Mouse (Mus musculus): ENCODE measurements around the gene Lbx1. TPM values are rescaled to one million over a fixed set of nuclear protein-coding genes. Genes with fewer than 3 reads are reported as not detected.

The Lbx1 gene
- polyA plus RNA-seq, 1 experiment from 2014 or later = not detected

DNA sequence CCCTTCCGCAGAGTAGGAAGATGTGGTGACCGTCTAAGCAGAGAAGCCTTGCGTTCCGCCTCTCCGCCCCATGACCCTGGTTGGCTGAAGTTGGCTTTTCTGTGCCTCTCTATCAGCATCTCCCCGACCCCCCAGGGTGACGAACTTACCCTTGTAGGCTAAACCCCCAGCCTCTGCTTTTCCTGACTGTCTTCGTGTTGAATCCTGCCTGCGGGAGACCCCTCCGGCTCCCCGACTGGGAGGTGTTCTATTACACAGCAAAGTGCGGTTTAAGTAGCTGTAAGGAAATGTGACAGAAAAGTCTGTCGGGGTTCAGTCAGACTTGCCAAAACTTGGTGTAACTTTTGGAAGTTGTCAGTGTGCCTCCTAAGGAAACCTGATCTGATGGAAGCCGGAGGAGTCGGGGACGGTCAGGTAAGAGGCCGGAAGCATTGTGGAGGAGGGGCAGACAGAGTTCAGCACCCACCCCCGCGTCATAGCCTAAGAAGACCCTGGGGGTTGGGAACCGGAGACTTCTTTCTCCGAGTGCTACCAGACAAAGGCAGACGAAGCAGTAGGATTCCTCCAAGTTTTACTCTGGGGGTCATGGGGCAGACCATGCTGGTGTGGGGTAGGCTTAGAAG lies 27.1 kb downstream of the Lbx1 start:
- Histone ChIP-seq H3K27me3 (replicated peaks; ENCODE audit: control insufficient read depth, insufficient read depth, low read length) (peaks cover 6% of the 10 kb centered on the region), H3K4me2 (ENCODE audit: low read depth, low read length) (peak overlapping the region; percentile 50), H3K4me3 (ENCODE audit: low read length) (peak overlapping the region; percentile 34), H3K36me3 (ENCODE audit: control insufficient read depth, insufficient read depth, low read length) (no peaks in the 10 kb centered on the region), H3K9ac (ENCODE audit: low read depth, low read length) (0 out of 2 replicates have a peak overlapping the region, but pooled peaks have one; percentile 37), H3K4me1 (ENCODE audit: control insufficient read depth, insufficient read depth, low read length) (peaks cover 8% of the 10 kb centered on the region; the same call in 1 of the 2 replicates), H3K27ac (ENCODE audit: low read length) (no peak overlapping the region), H3K9me3 (ENCODE audit: control insufficient read depth, low read length) (no peaks in the 10 kb centered on the region)
- no peak for ATAC-seq
- WGBS = 21% methylated on average over 22 of the region's 22 CpGs

- Histone ChIP-seq H3K4me1 (ENCODE audit: control insufficient read depth, insufficient read depth, low read length) (peaks cover 8% of the 10 kb centered on the region; the same call in 1 of the 2 replicates), H3K9me3 (ENCODE audit: control insufficient read depth, low read length) (no peaks in the 10 kb centered on the region), H3K4me3 (ENCODE audit: low read length) (peak overlapping the region; percentile 34), H3K27me3 (replicated peaks; ENCODE audit: control insufficient read depth, insufficient read depth, low read length) (peaks cover 6% of the 10 kb centered on the region), H3K36me3 (ENCODE audit: control insufficient read depth, insufficient read depth, low read length) (no peaks in the 10 kb centered on the region), H3K27ac (ENCODE audit: low read length) (no peak overlapping the region), H3K9ac (ENCODE audit: low read depth, low read length) (peak overlapping the region; percentile 37; the same call in 1 of the 2 replicates), H3K4me2 (ENCODE audit: low read depth, low read length) (peak overlapping the region; percentile 50)
- WGBS = 28% methylated on average over 19 of the region's 19 CpGs
- peak; percentile 68 for ATAC-seq
These were observed 27.8 kb downstream of the Lbx1 start for GRCm38 (mm10) chr19:45207662-45208437.

DNA sequence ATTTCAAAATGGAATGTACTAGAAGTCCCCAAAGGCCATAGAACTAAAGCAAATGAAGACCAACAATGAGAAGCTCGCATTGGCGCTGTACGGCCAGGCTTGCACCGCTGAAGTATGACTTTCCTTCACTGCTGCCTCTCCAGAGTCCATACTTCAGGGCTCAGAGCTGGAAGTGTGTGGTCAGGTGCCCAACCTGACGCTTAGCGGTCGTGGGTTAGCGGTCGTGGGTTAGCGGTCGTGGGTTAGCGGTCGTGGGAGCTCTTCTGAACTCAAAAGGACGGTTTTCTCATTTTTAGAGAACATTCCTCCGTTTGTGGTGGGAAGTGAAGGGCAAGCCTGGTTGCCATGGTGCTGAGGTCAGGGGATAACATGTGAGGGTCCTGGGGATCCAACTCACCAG lies 28.5 kb downstream of the Lbx1 start:
- ATAC-seq = no peak
- Histone ChIP-seq H3K9ac (ENCODE audit: low read depth, low read length) (no peak overlapping the region), H3K27ac (ENCODE audit: low read length) (no peak overlapping the region; the same call in 1 of the 2 replicates), H3K27me3 (replicated peaks; ENCODE audit: control insufficient read depth, insufficient read depth, low read length) (peaks cover 6% of the 10 kb centered on the region), H3K4me1 (ENCODE audit: control insufficient read depth, insufficient read depth, low read length) (peaks cover 8% of the 10 kb centered on the region; the same call in 1 of the 2 replicates), H3K36me3 (ENCODE audit: control insufficient read depth, insufficient read depth, low read length) (no peaks in the 10 kb centered on the region), H3K4me3 (ENCODE audit: low read length) (no peak overlapping the region), H3K4me2 (ENCODE audit: low read depth, low read length) (no peak overlapping the region), H3K9me3 (ENCODE audit: control insufficient read depth, low read length) (no peaks in the 10 kb centered on the region)
- WGBS = 93% methylated on average over 15 of the region's 15 CpGs

- peaks cover 6% of the 10 kb centered on the region for H3K27me3 ChIP-seq (replicated peaks; ENCODE audit: control insufficient read depth, insufficient read depth, low read length)
- H3K4me2 ChIP-seq (ENCODE audit: low read depth, low read length) = no peak overlapping the region
- H3K36me3 ChIP-seq (ENCODE audit: control insufficient read depth, insufficient read depth, low read length) = no peaks in the 10 kb centered on the region
- H3K4me3 ChIP-seq (ENCODE audit: low read length) = no peak overlapping the region
- ATAC-seq = no peak
- no peak overlapping the region for H3K27ac ChIP-seq (ENCODE audit: low read length)
- 72% methylated on average over 3 of the region's 3 CpGs for WGBS
- H3K9ac ChIP-seq (ENCODE audit: low read depth, low read length) = no peak overlapping the region
- H3K4me1 ChIP-seq (ENCODE audit: control insufficient read depth, insufficient read depth, low read length) = peaks cover 8% of the 10 kb centered on the region; the same call in 1 of the 2 replicates
- no peaks in the 10 kb centered on the region for H3K9me3 ChIP-seq (ENCODE audit: control insufficient read depth, low read length)
These were observed 30.1 kb downstream of the Lbx1 start for GRCm38 (mm10) chr19:45205311-45206105.

GRCm38 (mm10) chr19:45196967-45197366 lies 38.6 kb downstream of the Lbx1 start:
- no peak overlapping the region for H3K4me3 ChIP-seq (ENCODE audit: low read length)
- ATAC-seq = no peak
- no peaks in the 10 kb centered on the region for H3K27me3 ChIP-seq (replicated peaks; ENCODE audit: control insufficient read depth, insufficient read depth, low read length)
- 0 out of 2 replicates have a peak, but pooled peaks cover 7% of the 10 kb centered on the region for H3K9me3 ChIP-seq (ENCODE audit: control insufficient read depth, low read length)
- H3K9ac ChIP-seq (ENCODE audit: low read depth, low read length) = no peak overlapping the region
- no peak overlapping the region for H3K4me2 ChIP-seq (ENCODE audit: low read depth, low read length)
- 90% methylated on average over 8 of the region's 8 CpGs for WGBS
- H3K36me3 ChIP-seq (ENCODE audit: control insufficient read depth, insufficient read depth, low read length) = no peaks in the 10 kb centered on the region
- no peaks in the 10 kb centered on the region for H3K4me1 ChIP-seq (ENCODE audit: control insufficient read depth, insufficient read depth, low read length)
- no peak overlapping the region for H3K27ac ChIP-seq (ENCODE audit: low read length)

- H3K27ac ChIP-seq (ENCODE audit: low read length) = no peak overlapping the region
- no peak overlapping the region for H3K9ac ChIP-seq (ENCODE audit: low read depth, low read length)
- H3K36me3 ChIP-seq (ENCODE audit: control insufficient read depth, insufficient read depth, low read length) = no peaks in the 10 kb centered on the region
- H3K4me2 ChIP-seq (ENCODE audit: low read depth, low read length) = no peak overlapping the region
- H3K4me1 ChIP-seq (ENCODE audit: control insufficient read depth, insufficient read depth, low read length) = no peaks in the 10 kb centered on the region
- 0 out of 2 replicates have a peak, but pooled peaks cover 7% of the 10 kb centered on the region for H3K9me3 ChIP-seq (ENCODE audit: control insufficient read depth, low read length)
- ATAC-seq = no peak
- WGBS = 38% methylated on average over 4 of the region's 4 CpGs
- no peaks in the 10 kb centered on the region for H3K27me3 ChIP-seq (replicated peaks; ENCODE audit: control insufficient read depth, insufficient read depth, low read length)
- H3K4me3 ChIP-seq (ENCODE audit: low read length) = no peak overlapping the region
These were observed 41.0 kb downstream of the Lbx1 start for GRCm38 (mm10) chr19:45194651-45195050.

Other genes starting within 250 kb of the Lbx1 start
- gene Sema4g, start 246.7 kb downstream of the Lbx1 start, polyA plus RNA-seq (2015; fragmentation: Nextera tagmentation; extraction: Ambion mirVana) = 19.0 and 21.1 TPM in 2 replicates
- gene Twnk, start 230.1 kb downstream of the Lbx1 start, polyA plus RNA-seq (2015; fragmentation: Nextera tagmentation; extraction: Ambion mirVana) = 19.8 and 21.0 TPM in 2 replicates
- 74.7 and 76.4 TPM in 2 replicates for gene Mrpl43, start 229.4 kb downstream of the Lbx1 start, polyA plus RNA-seq (2015; fragmentation: Nextera tagmentation; extraction: Ambion mirVana)
- 33.6 and 34.7 TPM in 2 replicates for gene Lzts2, start 221.4 kb downstream of the Lbx1 start, polyA plus RNA-seq (2015; fragmentation: Nextera tagmentation; extraction: Ambion mirVana)
- 0.43 and 0.49 TPM in 2 replicates for gene Pdzd7, start 190.1 kb downstream of the Lbx1 start, polyA plus RNA-seq (2015; fragmentation: Nextera tagmentation; extraction: Ambion mirVana)
- 16.5 and 18.2 TPM in 2 replicates for gene Sfxn3, start 188.3 kb downstream of the Lbx1 start, polyA plus RNA-seq (2015; fragmentation: Nextera tagmentation; extraction: Ambion mirVana)
- gene Kazald1, start 160.6 kb downstream of the Lbx1 start, polyA plus RNA-seq (2015; fragmentation: Nextera tagmentation; extraction: Ambion mirVana) = 2.0 and 2.1 TPM in 2 replicates
- 0.06 TPM in 1 of 2 replicates, not detected in the other for gene Tlx1, start 85.1 kb downstream of the Lbx1 start, polyA plus RNA-seq (2015; fragmentation: Nextera tagmentation; extraction: Ambion mirVana)
- gene Btrc, start 127.9 kb upstream of the Lbx1 start, polyA plus RNA-seq (2015; fragmentation: Nextera tagmentation; extraction: Ambion mirVana) = 28.7 and 30.4 TPM in 2 replicates